Mouse (Mus musculus) mammary gland, adult 2 months (tissue): ENCODE data around the gene Tm7sf3. TPM values are rescaled to one million over a fixed set of nuclear protein-coding genes. Genes with fewer than 3 reads are reported as not detected.

Source experiments
- polyA plus RNA-seq: library from polyadenylated mRNA; depleted of rRNA; stranded (reverse); fragments of >200 nt; gene quantifications from 2 replicates; pipeline ENCODE4 v1.2.3, GENCODE M21; 2012; ENCODE audit warnings: low replicate concordance; rRNA removed

Tm7sf3 gene
- 9.6 and 11.4 TPM in 2 replicates for polyA plus RNA-seq

DNA sequence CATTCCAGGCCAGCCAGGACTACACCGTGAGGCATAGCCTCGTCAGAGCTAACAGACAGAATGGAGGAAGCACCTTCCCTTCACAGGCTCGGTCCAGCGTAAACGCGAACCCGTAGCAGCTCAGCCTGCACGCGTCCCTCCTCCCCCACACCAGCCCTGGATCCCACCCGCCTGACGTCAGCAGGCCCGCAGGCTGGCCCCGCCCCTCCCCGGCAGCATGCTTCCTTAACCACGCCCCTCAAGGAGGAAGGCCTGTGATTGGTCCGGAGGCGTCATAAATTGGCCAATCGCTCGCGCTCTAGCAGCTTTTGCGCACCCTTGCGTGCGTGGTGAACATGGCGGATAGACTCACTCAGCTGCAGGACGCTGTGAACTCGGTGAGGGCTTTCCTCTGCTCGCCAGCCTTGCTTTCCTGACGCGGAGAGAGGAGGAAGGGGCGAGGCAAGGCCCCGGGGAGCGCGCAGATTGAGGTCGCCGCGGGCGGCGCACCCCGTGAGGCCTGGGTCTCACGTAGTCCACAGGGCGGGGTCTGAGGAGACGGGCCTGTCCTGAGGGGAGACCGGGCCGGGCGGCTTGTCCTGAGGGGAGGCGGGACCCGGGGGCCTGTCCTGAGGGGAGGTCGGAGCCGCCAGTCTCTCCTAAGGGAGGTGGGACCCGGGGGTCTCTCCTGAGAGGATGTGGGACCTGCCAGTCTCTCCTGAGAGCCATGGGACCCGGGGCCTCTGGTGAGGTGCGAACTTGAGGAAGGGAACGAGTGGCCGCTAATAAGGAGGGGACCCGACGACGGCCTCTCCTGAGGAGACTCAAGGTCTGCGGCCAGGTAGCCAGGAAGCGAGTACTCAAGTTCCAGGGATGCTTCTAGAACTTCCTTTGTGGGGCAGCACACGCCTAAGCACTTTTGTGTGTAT, at the start of gene Tm7sf3, which contains the start of gene Med21:
Gene Tm7sf3, minus strand, starts transcription at position 549 of the 908 bp plus-strand sequence.
Gene Med21, plus strand, starts transcription at position 272 of the 908 bp plus-strand sequence.

DNA sequence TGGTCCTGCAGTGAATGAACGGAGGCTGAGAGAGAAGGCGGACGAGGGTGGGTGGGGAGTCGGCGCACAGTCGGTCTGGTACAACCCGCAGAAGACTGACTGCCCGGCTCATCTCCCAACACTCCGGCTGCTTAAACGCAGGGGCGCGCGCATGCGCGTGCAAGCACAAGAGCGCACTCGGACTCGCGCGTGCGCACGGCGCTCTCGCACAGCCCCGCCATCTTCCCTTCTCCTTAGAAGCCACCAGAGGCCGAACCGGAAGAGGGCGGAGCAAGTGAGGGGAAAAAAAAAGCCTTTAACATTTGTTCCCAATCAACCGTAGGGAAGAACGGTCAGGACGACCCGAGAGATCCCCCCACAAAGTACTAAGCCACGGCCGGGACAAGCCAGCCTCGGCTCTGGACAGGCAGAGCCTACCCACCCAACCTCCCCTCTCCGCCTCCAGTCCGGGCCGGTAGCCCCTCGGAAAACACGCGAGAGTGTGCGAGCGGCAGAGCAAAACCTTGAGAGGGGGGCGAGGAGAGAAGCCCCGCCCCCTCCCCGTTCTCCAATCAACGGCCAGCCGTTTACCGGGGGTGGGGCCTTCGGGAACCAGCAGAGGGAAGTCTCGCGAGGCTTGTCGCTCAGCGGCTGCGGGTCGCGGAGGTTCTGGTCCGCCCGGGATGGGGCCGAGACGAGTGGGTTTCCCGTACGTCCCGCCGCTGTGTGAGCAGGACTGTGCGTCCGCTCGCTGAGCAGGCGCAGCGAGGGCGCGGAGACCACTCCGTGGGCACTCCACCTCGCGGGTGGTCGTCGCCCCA, 65.1 kb downstream of the Tm7sf3 start, which contains the start of gene Ints13:
Gene Ints13, minus strand, starts transcription at position 526 of the 800 bp plus-strand sequence.

GRCm38 (mm10) chr6:146576903-146577302, 65.7 kb downstream of the Tm7sf3 start, which contains the start of gene Fgfr1op2:
Gene Fgfr1op2 (plus strand): TSS chr6:146577203.

Other genes starting within 250 kb of the Tm7sf3 start
- gene Itpr2, start 140.6 kb downstream of the Tm7sf3 start, polyA plus RNA-seq, result 12.0 and 16.9 TPM in 2 replicates
- 41.7 and 120 TPM in 2 replicates for gene Fgfr1op2, start 65.6 kb downstream of the Tm7sf3 start, polyA plus RNA-seq
- gene Ints13, start 65.0 kb downstream of the Tm7sf3 start, polyA plus RNA-seq, result 12.2 and 14.6 TPM in 2 replicates
- 12.9 and 48.0 TPM in 2 replicates for gene Med21, start 277 bp downstream of the Tm7sf3 start, polyA plus RNA-seq
- gene Stk38l, start 82.2 kb upstream of the Tm7sf3 start, polyA plus RNA-seq, result 2.8 and 7.2 TPM in 2 replicates
- 9.6 and 13.0 TPM in 2 replicates for gene Arntl2, start 153.2 kb upstream of the Tm7sf3 start, polyA plus RNA-seq
- gene Smco2, start 207.3 kb upstream of the Tm7sf3 start, polyA plus RNA-seq, result not detected in 2 replicates
- gene Ppfibp1, start 245.7 kb upstream of the Tm7sf3 start, polyA plus RNA-seq, result 15.1 and 22.5 TPM in 2 replicates